Mouse (Mus musculus): ENCODE data around the gene Fgfr1op2. TPM values are rescaled to one million over a fixed set of nuclear protein-coding genes. Genes with fewer than 3 reads are reported as not detected.

Fgfr1op2 gene
- total RNA-seq, 2 experiments from 2014 or later: 95.8 to 99.0 TPM

GRCm38 (mm10) chr6:146583366-146584046 lies 6.5 kb downstream of the Fgfr1op2 start:
- intact Hi-C loops (cut with DNase I): loop anchor here (2.0 to 5.0 kb wide), 2 partner anchors 144 to 301 kb away; no protein-coding TSS in a partner anchor
- peak in 1 of 2 experiments; percentile 56 for DNase-seq (ENCODE audit: low spot score in 2 of 2)

- intact Hi-C loops (cut with DNase I): no loop called here
- peak in 1 of 2 experiments; percentile 40 for DNase-seq (ENCODE audit: low spot score in 2 of 2)
Observed at GRCm38 (mm10) chr6:146585134-146585533, 8.1 kb downstream of the Fgfr1op2 start.

- intact Hi-C loops (cut with DNase I): no loop called here
- no peak for DNase-seq (ENCODE audit: low spot score in 2 of 2)
Observed at GRCm38 (mm10) chr6:146602601-146603000, 25.6 kb downstream of the Fgfr1op2 start.

- DNase-seq (ENCODE audit: low spot score in 2 of 2): no peak
- intact Hi-C loops (cut with DNase I): no loop called here
Observed at GRCm38 (mm10) chr6:146603651-146604050, 26.6 kb downstream of the Fgfr1op2 start.

- intact Hi-C loops (cut with DNase I): no loop called here
- no peak for DNase-seq (ENCODE audit: low spot score in 2 of 2)
Observed at GRCm38 (mm10) chr6:146611385-146611784, 34.4 kb downstream of the Fgfr1op2 start.

GRCm38 (mm10) chr6:146611897-146612296 lies 34.9 kb downstream of the Fgfr1op2 start:
- DNase-seq (ENCODE audit: low spot score in 2 of 2): no peak
- intact Hi-C loops (cut with DNase I): no loop called here

- intact Hi-C loops (cut with DNase I): no loop called here
- no peak for DNase-seq (ENCODE audit: low spot score in 2 of 2)
Observed at GRCm38 (mm10) chr6:146612736-146613135, 35.7 kb downstream of the Fgfr1op2 start.

GRCm38 (mm10) chr6:146613907-146614306 lies 36.9 kb downstream of the Fgfr1op2 start:
- intact Hi-C loops (cut with DNase I): no loop called here
- DNase-seq (ENCODE audit: low spot score in 2 of 2): no peak

- DNase-seq (ENCODE audit: low spot score in 2 of 2): no peak
- intact Hi-C loops (cut with DNase I): no loop called here
Observed at GRCm38 (mm10) chr6:146614541-146614940, 37.5 kb downstream of the Fgfr1op2 start.

- no peak for DNase-seq (ENCODE audit: low spot score in 2 of 2)
- intact Hi-C loops (cut with DNase I): no loop called here
Observed at GRCm38 (mm10) chr6:146615891-146616290, 38.9 kb downstream of the Fgfr1op2 start.

- intact Hi-C loops (cut with DNase I): no loop called here
- no peak for DNase-seq (ENCODE audit: low spot score in 2 of 2)
Observed at GRCm38 (mm10) chr6:146616670-146617069, 39.7 kb downstream of the Fgfr1op2 start.

- no peak for DNase-seq (ENCODE audit: low spot score in 2 of 2)
- intact Hi-C loops (cut with DNase I): no loop called here
Observed at GRCm38 (mm10) chr6:146628123-146628522, 51.1 kb downstream of the Fgfr1op2 start.

- intact Hi-C loops (cut with DNase I): no loop called here
- no peak for DNase-seq (ENCODE audit: low spot score in 2 of 2)
Observed at GRCm38 (mm10) chr6:146629781-146630756, 53.1 kb downstream of the Fgfr1op2 start.

- intact Hi-C loops (cut with DNase I): no loop called here
- no peak for DNase-seq (ENCODE audit: low spot score in 2 of 2)
Observed at GRCm38 (mm10) chr6:146630961-146631360, 54.0 kb downstream of the Fgfr1op2 start.

GRCm38 (mm10) chr6:146631847-146632246 lies 54.8 kb downstream of the Fgfr1op2 start:
- DNase-seq (ENCODE audit: low spot score in 2 of 2): no peak
- intact Hi-C loops (cut with DNase I): no loop called here

- intact Hi-C loops (cut with DNase I): no loop called here
- no peak for DNase-seq (ENCODE audit: low spot score in 2 of 2)
Observed at GRCm38 (mm10) chr6:146632403-146632802, 55.4 kb downstream of the Fgfr1op2 start.

GRCm38 (mm10) chr6:146633097-146633496 lies 56.1 kb downstream of the Fgfr1op2 start:
- DNase-seq (ENCODE audit: low spot score in 2 of 2): no peak
- intact Hi-C loops (cut with DNase I): no loop called here

GRCm38 (mm10) chr6:146633629-146634014 lies 56.6 kb downstream of the Fgfr1op2 start:
- peak; percentile 39 to 53 for DNase-seq (ENCODE audit: low spot score in 2 of 2)
- intact Hi-C loops (cut with DNase I): no loop called here

- peak; percentile 61 to 82 for DNase-seq (ENCODE audit: low spot score in 2 of 2)
- intact Hi-C loops (cut with DNase I): no loop called here
Observed at GRCm38 (mm10) chr6:146634015-146634722, 57.2 kb downstream of the Fgfr1op2 start.
